Mouse (Mus musculus) frontal cortex, postnatal 10 days (tissue): ENCODE results near the gene Hmgxb4.
A peak's percentile ranks its signal among the peaks of the same experiment; 100 is the strongest.

Experiments
- DNase-seq, 2 experiments: peaks; one replicate each; pipeline ENCODE4 v3.0.0; 2022; ENCODE audit warnings: low spot score in 2 of 2, mixed read lengths in 1 of 2

The Hmgxb4 gene

GRCm38 (mm10) chr8:75071627-75072346 lies 78.6 kb downstream of the Hmgxb4 start:
- peak; percentile 42 to 70 for DNase-seq

GRCm38 (mm10) chr8:75074876-75075275 lies 81.7 kb downstream of the Hmgxb4 start:
- DNase-seq = no peak

GRCm38 (mm10) chr8:75078215-75078614 lies 85.1 kb downstream of the Hmgxb4 start:
- DNase-seq = no peak

GRCm38 (mm10) chr8:75078851-75079250 lies 85.7 kb downstream of the Hmgxb4 start:
- DNase-seq = no peak
